ENCODE assay signal across 15 mouse cellular contexts in the genomic region with DNA sequence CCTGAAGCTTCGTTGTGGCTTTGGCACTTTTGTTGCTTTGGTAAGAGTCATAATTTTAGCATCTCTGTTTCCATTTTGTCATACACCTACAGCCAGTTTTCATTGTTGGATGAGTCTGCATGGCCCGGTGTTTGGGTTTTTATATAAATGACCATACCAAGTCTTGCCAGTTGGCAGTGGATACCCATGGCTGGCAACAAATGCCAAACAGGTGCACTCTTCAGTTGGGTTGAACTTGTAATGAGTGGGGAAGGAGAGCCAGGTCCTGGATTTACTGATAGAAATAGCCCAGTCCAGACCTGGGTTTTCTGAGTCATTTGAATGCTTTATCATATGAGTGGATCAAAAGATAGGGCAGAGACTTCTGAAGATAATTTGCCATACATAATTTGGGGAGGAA.
"Had no signal": no experiment of that assay in that cellular context is flagged by ENCODE, and none has a peak within 500 bp of the region (broad histone marks: within the 10 kb centered on the region; RNA-seq: fewer than 3 reads in every experiment).

No protein-coding gene starts in this region.

- DNase-seq: kidney, postnatal 25 days; layer of hippocampus, adult 9-11 months; layer of hippocampus, postnatal 36 days; lung, adult 2 months; lung, postnatal 36 days; midbrain, embryonic 14.5 days; thymus, postnatal 14 days had no signal

- H3K9ac ChIP-seq: liver, embryonic 15.5 days; neural tube, embryonic 15.5 days had no signal

- H3K36me3 ChIP-seq: limb, embryonic 10.5 days; liver, embryonic 15.5 days; midbrain, embryonic 10.5 days; neural tube, embryonic 15.5 days had no signal

- H3K27ac ChIP-seq: limb, embryonic 10.5 days; liver, embryonic 15.5 days; midbrain, embryonic 10.5 days; neural tube, embryonic 15.5 days; stomach, postnatal 0 days had no signal

- H3K4me1 ChIP-seq: limb, embryonic 10.5 days; liver, embryonic 15.5 days; midbrain, embryonic 10.5 days; neural tube, embryonic 15.5 days had no signal

- ATAC-seq: lung, postnatal 0 days had no signal

- H3K9me3 ChIP-seq: limb, embryonic 10.5 days; liver, embryonic 15.5 days; midbrain, embryonic 10.5 days; neural tube, embryonic 15.5 days had no signal

- H3K27me3 ChIP-seq: liver, embryonic 15.5 days; neural tube, embryonic 15.5 days had no signal

- H3K4me3 ChIP-seq: limb, embryonic 10.5 days; liver, embryonic 15.5 days; midbrain, embryonic 10.5 days; myocyte; neural tube, embryonic 15.5 days had no signal

- H3K4me2 ChIP-seq: liver, embryonic 11.5 days; liver, embryonic 15.5 days; neural tube, embryonic 15.5 days had no signal
